Mouse (Mus musculus) midbrain, embryonic 16.5 days (tissue): ENCODE measurements around the gene Fam120a. TPM values are rescaled to one million over a fixed set of nuclear protein-coding genes. Genes with fewer than 3 reads are reported as not detected.

Experiments used
- ATAC-seq: fragments of 200-750 bp; cut with Nextera tagmentation; 2 replicates; pipeline ENCODE4 v1.8.0; 2017; ENCODE audit warnings: moderate TSS enrichment
- H3K27ac ChIP-seq: fragments of 300-500 bp; sonication (generic); 2 replicates; pipeline ENCODE4 v1.5.1; 2014; ENCODE audit warnings: mild to moderate bottlenecking, low read length, mixed read lengths
- H3K27me3 ChIP-seq: fragments of 300-500 bp; sonication (generic); 2 replicates; pipeline ENCODE4 v1.6.1; 2014; ENCODE audit warnings: low read depth, low read length, mixed read lengths; ENCODE audit not compliant: control insufficient read depth, insufficient read depth
- H3K36me3 ChIP-seq: fragments of 300-500 bp; sonication (generic); 2 replicates; pipeline ENCODE4 v1.6.1; 2014; ENCODE audit warnings: mild to moderate bottlenecking, low read length, moderate library complexity, mixed read lengths; ENCODE audit not compliant: control insufficient read depth, insufficient read depth
- H3K4me1 ChIP-seq: fragments of 300-500 bp; sonication (generic); 2 replicates; pipeline ENCODE4 v1.6.1; 2014; ENCODE audit warnings: mild to moderate bottlenecking, low read length, mixed read lengths; ENCODE audit not compliant: control insufficient read depth, insufficient read depth
- H3K4me2 ChIP-seq: fragments of 300-500 bp; sonication (generic); 2 replicates; pipeline ENCODE4 v1.6.1; 2014; ENCODE audit warnings: mild to moderate bottlenecking, low read length, mixed read lengths
- H3K4me3 ChIP-seq: fragments of 300-500 bp; sonication (generic); 2 replicates; pipeline ENCODE4 v1.5.1; 2014; ENCODE audit warnings: low read depth, mild to moderate bottlenecking, low read length, moderate library complexity, mixed read lengths
- H3K9ac ChIP-seq: fragments of 300-500 bp; sonication (generic); 2 replicates; pipeline ENCODE4 v1.6.1; 2014; ENCODE audit warnings: low read depth, low read length, mixed read lengths
- H3K9me3 ChIP-seq: fragments of 300-500 bp; sonication (generic); replicated peaks from 2 replicates; pipeline ENCODE4 v1.6.1; 2014; ENCODE audit warnings: mild to moderate bottlenecking, low read length, mixed read lengths; ENCODE audit not compliant: control insufficient read depth, poor library complexity, severe bottlenecking
- WGBS: fragments of 180-500 bp; shearing (Covaris S2); extraction: QIAGEN DNeasy Blood & Tissue Kit; methylation state at CpG from one replicate; pipeline ENCODE4 v1.1.7; 2014; 5-methylcytosine and 5-hydroxymethylcytosine counted together
- polyA plus RNA-seq: library from polyadenylated mRNA; unstranded; fragments of >200 nt; fragmentation: Nextera tagmentation; extraction: Ambion mirVana; gene quantifications from 2 replicates; pipeline ENCODE4 v1.2.1, GENCODE M21; 2015

Fam120a gene
- polyA plus RNA-seq, 1 experiment from 2014 or later: 9.6 TPM

- WGBS: 75% methylated on average over 4 of the region's 4 CpGs
Measured at GRCm38 (mm10) chr13:48958608-48959007, 9.2 kb downstream of the Fam120a start.

GRCm38 (mm10) chr13:48954825-48955224 is 13.0 kb downstream of the Fam120a start:
- H3K9me3 ChIP-seq: no peaks in the 10 kb centered on the region
- H3K4me3 ChIP-seq: no peak overlapping the region
- H3K27ac ChIP-seq: no peak overlapping the region
- H3K4me2 ChIP-seq: no peak overlapping the region
- no peak for ATAC-seq
- WGBS: 93% methylated on average over 4 of the region's 4 CpGs
- no peaks in the 10 kb centered on the region for H3K4me1 ChIP-seq
- H3K27me3 ChIP-seq: no peaks in the 10 kb centered on the region
- no peaks in the 10 kb centered on the region for H3K36me3 ChIP-seq
- no peak overlapping the region for H3K9ac ChIP-seq

More at GRCm38 (mm10) chr13:48958608-48959007, 9.2 kb downstream of the Fam120a start:
- Histone ChIP-seq H3K36me3 (no peaks in the 10 kb centered on the region), H3K9me3 (no peaks in the 10 kb centered on the region), H3K4me2 (no peak overlapping the region), H3K9ac (no peak overlapping the region), H3K4me3 (no peak overlapping the region), H3K4me1 (peaks cover 4% of the 10 kb centered on the region; the same call in 1 of the 2 replicates), H3K27me3 (no peaks in the 10 kb centered on the region), H3K27ac (no peak overlapping the region)
- no peak for ATAC-seq

GRCm38 (mm10) chr13:48950600-48951241 is 17.1 kb downstream of the Fam120a start:
- Histone ChIP-seq H3K4me3 (no peak overlapping the region), H3K36me3 (no peaks in the 10 kb centered on the region), H3K9ac (no peak overlapping the region), H3K4me1 (no peaks in the 10 kb centered on the region; the same call in 1 of the 2 replicates), H3K27me3 (no peaks in the 10 kb centered on the region), H3K9me3 (no peaks in the 10 kb centered on the region), H3K4me2 (no peak overlapping the region), H3K27ac (no peak overlapping the region)
- ATAC-seq: no peak
- 68% methylated on average over 5 of the region's 5 CpGs for WGBS

- no peak for ATAC-seq
- H3K36me3 ChIP-seq: no peaks in the 10 kb centered on the region
- WGBS: 77% methylated on average over 6 of the region's 6 CpGs
Measured at GRCm38 (mm10) chr13:48948951-48949350, 18.9 kb downstream of the Fam120a start.

GRCm38 (mm10) chr13:48944571-48944970 is 23.2 kb downstream of the Fam120a start:
- H3K4me2 ChIP-seq: no peak overlapping the region
- H3K36me3 ChIP-seq: no peaks in the 10 kb centered on the region
- H3K27me3 ChIP-seq: no peaks in the 10 kb centered on the region
- no peak overlapping the region for H3K4me3 ChIP-seq
- H3K9me3 ChIP-seq: no peaks in the 10 kb centered on the region
- H3K4me1 ChIP-seq: peaks cover 2% of the 10 kb centered on the region
- no peak for ATAC-seq
- no peak overlapping the region for H3K27ac ChIP-seq
- H3K9ac ChIP-seq: no peak overlapping the region
- WGBS: 91% methylated on average over 1 of the region's 1 CpGs

More at GRCm38 (mm10) chr13:48948951-48949350, 18.9 kb downstream of the Fam120a start:
- no peaks in the 10 kb centered on the region for H3K27me3 ChIP-seq
- no peak overlapping the region for H3K27ac ChIP-seq
- no peak overlapping the region for H3K4me2 ChIP-seq
- no peaks in the 10 kb centered on the region; the same call in 1 of the 2 replicates for H3K4me1 ChIP-seq
- H3K9me3 ChIP-seq: no peaks in the 10 kb centered on the region
- no peak overlapping the region for H3K4me3 ChIP-seq
- no peak overlapping the region for H3K9ac ChIP-seq

- no peak overlapping the region for H3K4me2 ChIP-seq
- peaks cover 2% of the 10 kb centered on the region; the same call in 1 of the 2 replicates for H3K4me1 ChIP-seq
- no peak for ATAC-seq
- no peak overlapping the region for H3K27ac ChIP-seq
- no peaks in the 10 kb centered on the region for H3K9me3 ChIP-seq
- H3K36me3 ChIP-seq: no peaks in the 10 kb centered on the region
- no peaks in the 10 kb centered on the region for H3K27me3 ChIP-seq
- H3K9ac ChIP-seq: no peak overlapping the region
- no peak overlapping the region for H3K4me3 ChIP-seq
- 86% methylated on average over 2 of the region's 2 CpGs for WGBS
Measured at GRCm38 (mm10) chr13:48942471-48942870, 25.3 kb downstream of the Fam120a start.

GRCm38 (mm10) chr13:48941773-48942172 is 26.0 kb downstream of the Fam120a start:
- H3K27ac ChIP-seq: no peak overlapping the region
- no peak overlapping the region for H3K9ac ChIP-seq
- H3K27me3 ChIP-seq: no peaks in the 10 kb centered on the region
- ATAC-seq: no peak
- H3K9me3 ChIP-seq: no peaks in the 10 kb centered on the region
- peaks cover 2% of the 10 kb centered on the region; the same call in 1 of the 2 replicates for H3K4me1 ChIP-seq
- no peaks in the 10 kb centered on the region for H3K36me3 ChIP-seq
- no peak overlapping the region for H3K4me2 ChIP-seq
- 69% methylated on average over 3 of the region's 3 CpGs for WGBS
- no peak overlapping the region for H3K4me3 ChIP-seq

- H3K9ac ChIP-seq: no peak overlapping the region
- no peaks in the 10 kb centered on the region for H3K4me1 ChIP-seq
- peaks cover 2% of the 10 kb centered on the region; the same call in 1 of the 2 replicates for H3K36me3 ChIP-seq
- no peaks in the 10 kb centered on the region for H3K27me3 ChIP-seq
- no peak for ATAC-seq
- no peaks in the 10 kb centered on the region for H3K9me3 ChIP-seq
- 69% methylated on average over 6 of the region's 6 CpGs for WGBS
- H3K27ac ChIP-seq: no peak overlapping the region
- no peak overlapping the region for H3K4me2 ChIP-seq
- no peak overlapping the region for H3K4me3 ChIP-seq
Measured at GRCm38 (mm10) chr13:48934597-48934996, 33.2 kb downstream of the Fam120a start.

GRCm38 (mm10) chr13:48932692-48933091 is 35.1 kb downstream of the Fam120a start:
- Histone ChIP-seq H3K27me3 (no peaks in the 10 kb centered on the region), H3K36me3 (peaks cover 2% of the 10 kb centered on the region; the same call in 1 of the 2 replicates), H3K9me3 (no peaks in the 10 kb centered on the region), H3K9ac (no peak overlapping the region), H3K4me3 (no peak overlapping the region), H3K4me2 (no peak overlapping the region), H3K4me1 (no peaks in the 10 kb centered on the region), H3K27ac (no peak overlapping the region)
- no peak for ATAC-seq
- WGBS: 91% methylated on average over 3 of the region's 3 CpGs
